Mouse (Mus musculus) heart, postnatal 0 days (tissue): ENCODE measurements at regions not wholly inside any gene's neighbourhood (a gene's known extent, or its start where the extent isn't known, plus 50 kb on each side); places are given as distances from the start of the nearest gene placed in this dataset.

Experiments
- CTCF ChIP-seq: IDR thresholded peaks from 2 replicates; pipeline ENCODE4 v1.5.1; 2016; ENCODE audit warnings: antibody characterized with exemption, control low read depth, low read depth
- EP300 ChIP-seq: IDR thresholded peaks from 2 replicates; pipeline ENCODE4 v1.6.1; 2016; ENCODE audit warnings: antibody characterized with exemption, low read depth

GRCm38 (mm10) chr4:83926195-83926731, 400.9 kb downstream of the Ccdc171 start:
- no peak for TF ChIP-seq EP300
- TF ChIP-seq CTCF: no peak
